Mouse (Mus musculus) heart, embryonic 15.5 days (tissue): ENCODE results near the gene Pck1. TPM values are rescaled to one million over a fixed set of nuclear protein-coding genes. Genes with fewer than 3 reads are reported as not detected.

Experiments
- ATAC-seq: fragments of 200-750 bp; cut with Nextera tagmentation; replicated peaks from 2 replicates; pipeline ENCODE4 v1.8.0; 2017; ENCODE audit warnings: low read depth, moderate TSS enrichment; ENCODE audit not compliant: insufficient number of reproducible peaks, insufficient read depth, low FRiP score
- H3K27ac ChIP-seq: fragments of 300-500 bp; sonication (generic); 2 replicates; pipeline ENCODE4 v1.5.1; 2015; ENCODE audit warnings: mild to moderate bottlenecking, inconsistent platforms
- H3K27me3 ChIP-seq: fragments of 300-500 bp; sonication (generic); 2 replicates; pipeline ENCODE4 v1.6.1; 2015; ENCODE audit warnings: inconsistent platforms
- H3K36me3 ChIP-seq: fragments of 300-500 bp; sonication (generic); 2 replicates; pipeline ENCODE4 v1.6.1; 2015; ENCODE audit warnings: mild to moderate bottlenecking, inconsistent platforms
- H3K4me1 ChIP-seq: fragments of 300-500 bp; sonication (generic); replicated peaks from 2 replicates; pipeline ENCODE4 v1.6.1; 2015; ENCODE audit warnings: inconsistent platforms
- H3K4me2 ChIP-seq: fragments of 300-500 bp; sonication (generic); 2 replicates; pipeline ENCODE4 v1.6.1; 2015; ENCODE audit warnings: inconsistent platforms, mild to moderate bottlenecking, moderate library complexity
- H3K4me3 ChIP-seq: fragments of 300-500 bp; sonication (generic); 2 replicates; pipeline ENCODE4 v1.5.1; 2015; ENCODE audit warnings: mild to moderate bottlenecking, inconsistent platforms
- H3K9ac ChIP-seq: fragments of 300-500 bp; sonication (generic); 2 replicates; pipeline ENCODE4 v1.6.1; 2015; ENCODE audit warnings: mild to moderate bottlenecking, inconsistent platforms
- H3K9me3 ChIP-seq: fragments of 300-500 bp; sonication (generic); replicated peaks from 2 replicates; pipeline ENCODE4 v1.6.1; 2016; ENCODE audit warnings: inconsistent platforms
- WGBS: fragments of 180-500 bp; shearing (Covaris S2); methylation state at CpG from one replicate; pipeline ENCODE4 v1.1.7; 2015; ENCODE audit warnings: mixed read lengths; 5-methylcytosine and 5-hydroxymethylcytosine counted together
- polyA plus RNA-seq: library from polyadenylated mRNA; unstranded; fragments of >200 nt; fragmentation: Nextera tagmentation; extraction: Ambion mirVana; gene quantifications from 2 replicates; pipeline ENCODE4 v1.2.1, GENCODE M21; 2015

Pck1 gene
- polyA plus RNA-seq, 1 experiment from 2014 or later, result 0.10 TPM

- no peak for ATAC-seq
- Histone ChIP-seq H3K27me3 (no peaks in the 10 kb centered on the region), H3K4me2 (no peak overlapping the region), H3K27ac (no peak overlapping the region), H3K9ac (no peak overlapping the region), H3K4me3 (no peak overlapping the region), H3K9me3 (no peaks in the 10 kb centered on the region), H3K4me1 (no peaks in the 10 kb centered on the region), H3K36me3 (no peaks in the 10 kb centered on the region)
- 94% methylated on average over 3 of the region's 3 CpGs for WGBS
Measured at GRCm38 (mm10) chr2:173207051-173207450, 54.2 kb downstream of the Pck1 start.

Other genes with a start within 250 kb of the Pck1 start
- 31.3 and 35.1 TPM in 2 replicates for gene Bmp7, start 212.7 kb upstream of the Pck1 start, polyA plus RNA-seq
- 0.74 TPM in 1 of 2 replicates, not detected in the other for gene Spo11, start 175.3 kb upstream of the Pck1 start, polyA plus RNA-seq
- 84.8 and 96.2 TPM in 2 replicates for gene Rae1, start 152.9 kb upstream of the Pck1 start, polyA plus RNA-seq
- gene Rbm38, start 132.6 kb upstream of the Pck1 start, polyA plus RNA-seq, result 108 and 120 TPM in 2 replicates
- 0.66 and 0.94 TPM in 2 replicates for gene Ctcfl, start 33.5 kb upstream of the Pck1 start, polyA plus RNA-seq
- 0.68 and 2.3 TPM in 2 replicates for gene Zbp1, start 65.9 kb downstream of the Pck1 start, polyA plus RNA-seq
- gene Pmepa1, start 123.5 kb downstream of the Pck1 start, polyA plus RNA-seq, result 4.6 and 5.1 TPM in 2 replicates